8 mouse cellular contexts compared by ENCODE assay signal in genomic region chr8:70695318-70696018, GRCm38 (mm10). TPM values are rescaled to one million over a fixed set of nuclear protein-coding genes. Genes with fewer than 3 reads are reported as not detected.
DNase-seq lines count a peak whose midpoint lies in the region.

No protein-coding gene starts in this region.

- WGBS in heart, embryonic 10.5 days: 29% methylated on average over 32 of the region's 32 CpGs
- 25% methylated on average over 32 of the region's 32 CpGs for WGBS in macrophage (ENCODE audit: missing documents)

- H3K9me3 ChIP-seq in heart, embryonic 10.5 days: no peaks in the 10 kb centered on the region

- H3K36me3 ChIP-seq in heart, embryonic 10.5 days: no peaks in the 10 kb centered on the region
- no peaks in the 10 kb centered on the region for H3K36me3 ChIP-seq in macrophage (ENCODE audit: inconsistent target)

- peak overlapping the region; percentile 68 for H3K27ac ChIP-seq in brown adipose tissue, adult 24 weeks (replicated peaks; ENCODE audit: low read depth, low read length)
- peak overlapping the region; percentile 99 for H3K27ac ChIP-seq in heart, embryonic 10.5 days
- peak overlapping the region; percentile 34 for H3K27ac ChIP-seq in macrophage

- no peaks in the 10 kb centered on the region for H3K79me2 ChIP-seq in macrophage (ENCODE audit: inconsistent target)

- peaks cover 23% of the 10 kb centered on the region for H3K4me1 ChIP-seq in brown adipose tissue, adult 24 weeks (ENCODE audit: control insufficient read depth, insufficient read depth, insufficient read length, low read length)
- peaks cover 56% of the 10 kb centered on the region for H3K4me1 ChIP-seq in heart, embryonic 10.5 days

- no peaks in the 10 kb centered on the region for H3K27me3 ChIP-seq in heart, embryonic 10.5 days (ENCODE audit: insufficient read depth, poor library complexity, severe bottlenecking)

- peak; percentile 96 for DNase-seq in heart, adult 11 months
- no peak for DNase-seq in heart, adult 8-10 months (ENCODE audit: low spot score)
- no peak for DNase-seq in heart, embryonic 10.5 days (ENCODE audit: low spot score)
- DNase-seq in kidney, postnatal 14 days: peak; percentile 79
- peak; percentile 88 to 92 for DNase-seq in thymus, postnatal 36 days
- no peak for DNase-seq in right cerebral cortex, postnatal 36 days (ENCODE audit: low spot score in 2 of 2)

- 0 out of 2 replicates have a peak overlapping the region, but pooled peaks have one; percentile 18 for H3K4me3 ChIP-seq in brown adipose tissue, adult 24 weeks (ENCODE audit: insufficient read depth, low read depth, low read length)
- peak overlapping the region; percentile 8; the same call in 1 of the 2 replicates for H3K4me3 ChIP-seq in heart, embryonic 10.5 days
- H3K4me3 ChIP-seq in macrophage (ENCODE audit: inconsistent target): no peak overlapping the region

RNA-seq across cellular contexts. Expression of gene Jund, which starts 3.3 kb away (rescaled TPM):
- 100 to 1,000 TPM in 3 of 4 experiments, 10 to 100 TPM in 1; 84.2 to 134 (median 114) TPM for total RNA-seq in heart, adult 8-10 months (2022)
- 106 and 111 TPM in 2 replicates for polyA plus RNA-seq in brown adipose tissue, adult 24 weeks (2012; ENCODE audit: insufficient read depth, insufficient read length, missing spikeins)
- polyA plus RNA-seq in heart, embryonic 10.5 days (2016; fragmentation: Nextera tagmentation; extraction: Ambion mirVana): 76.3 and 116 TPM in 2 replicates
- 10 to 100 TPM; 10.4 to 46.3 (median 24.7) TPM for total RNA-seq in macrophage (2018; cell fraction: chromatin; rRNA removed)
- total RNA-seq in macrophage (2018; cell fraction: cytosol; rRNA removed): 100 to 1,000 TPM in 25 of 26 experiments, 10 to 100 TPM in 1; 96.8 to 198 (median 137) TPM
- 100 to 1,000 TPM in 9 of 26 experiments, 10 to 100 TPM in 17; 42.3 to 211 (median 94.7) TPM for total RNA-seq in macrophage (2018; cell fraction: nucleus; rRNA removed)
- polyA plus RNA-seq in macrophage (2018): 29.7 to 79.6 TPM (median 40.0 TPM) in 3 replicates

RNA-seq across cellular contexts. Expression of gene Iqcn, which starts 7.8 kb away (rescaled TPM):
- total RNA-seq in heart, adult 8-10 months (2022): under 1 TPM in 1 of 4 experiments, not detected in 3; 0.06 TPM
- not detected in 2 replicates for polyA plus RNA-seq in brown adipose tissue, adult 24 weeks (2012; ENCODE audit: insufficient read depth, insufficient read length, missing spikeins)
- polyA plus RNA-seq in heart, embryonic 10.5 days (2016; fragmentation: Nextera tagmentation; extraction: Ambion mirVana): not detected in 2 replicates
- total RNA-seq in macrophage (2018; cell fraction: chromatin; rRNA removed): under 1 TPM in 14 of 26 experiments, not detected in 12; 0.13 to 0.82 (median 0.19) TPM
- total RNA-seq in macrophage (2018; cell fraction: cytosol; rRNA removed): under 1 TPM in 1 of 26 experiments, not detected in 25; 0.03 TPM
- total RNA-seq in macrophage (2018; cell fraction: nucleus; rRNA removed): 1 to 10 TPM in 2 of 26 experiments, under 1 TPM in 7, not detected in 17; 0.06 to 2.7 (median 0.31) TPM
- not detected in 3 replicates for polyA plus RNA-seq in macrophage (2018)

RNA-seq across cellular contexts. Expression of gene Lsm4, which starts 22.4 kb away (rescaled TPM):
- 10 to 100 TPM; 57.9 to 67.1 (median 63.4) TPM for total RNA-seq in heart, adult 8-10 months (2022)
- polyA plus RNA-seq in brown adipose tissue, adult 24 weeks (2012; ENCODE audit: insufficient read depth, insufficient read length, missing spikeins): 89.4 and 121 TPM in 2 replicates
- 344 and 410 TPM in 2 replicates for polyA plus RNA-seq in heart, embryonic 10.5 days (2016; fragmentation: Nextera tagmentation; extraction: Ambion mirVana)
- total RNA-seq in macrophage (2018; cell fraction: chromatin; rRNA removed): 10 to 100 TPM in 20 of 26 experiments, 1 to 10 TPM in 6; 2.7 to 27.9 (median 15.6) TPM
- total RNA-seq in macrophage (2018; cell fraction: cytosol; rRNA removed): 10 to 100 TPM; 43.2 to 69.6 (median 58.9) TPM
- total RNA-seq in macrophage (2018; cell fraction: nucleus; rRNA removed): 10 to 100 TPM; 14.4 to 45.5 (median 23.0) TPM
- polyA plus RNA-seq in macrophage (2018): 47.7 to 66.4 TPM (median 48.9 TPM) in 3 replicates

RNA-seq across cellular contexts. Expression of gene Gm3336, which starts 22.9 kb away (rescaled TPM):
- not detected for total RNA-seq in heart, adult 8-10 months (2022)
- not detected in 2 replicates for polyA plus RNA-seq in brown adipose tissue, adult 24 weeks (2012; ENCODE audit: insufficient read depth, insufficient read length, missing spikeins)
- polyA plus RNA-seq in heart, embryonic 10.5 days (2016; fragmentation: Nextera tagmentation; extraction: Ambion mirVana): not detected in 2 replicates
- total RNA-seq in macrophage (2018; cell fraction: chromatin; rRNA removed): not detected
- not detected for total RNA-seq in macrophage (2018; cell fraction: cytosol; rRNA removed)
- total RNA-seq in macrophage (2018; cell fraction: nucleus; rRNA removed): 1 to 10 TPM in 1 of 26 experiments, not detected in 25; 1.7 TPM
- not detected in 3 replicates for polyA plus RNA-seq in macrophage (2018)

RNA-seq across cellular contexts. Expression of gene Pde4c, which starts 28.1 kb away (rescaled TPM):
- total RNA-seq in heart, adult 8-10 months (2022): 1 to 10 TPM; 1.8 to 3.7 (median 2.4) TPM
- 0.36 and 1.7 TPM in 2 replicates for polyA plus RNA-seq in brown adipose tissue, adult 24 weeks (2012; ENCODE audit: insufficient read depth, insufficient read length, missing spikeins)
- 0.45 and 0.48 TPM in 2 replicates for polyA plus RNA-seq in heart, embryonic 10.5 days (2016; fragmentation: Nextera tagmentation; extraction: Ambion mirVana)
- total RNA-seq in macrophage (2018; cell fraction: chromatin; rRNA removed): not detected
- under 1 TPM in 1 of 26 experiments, not detected in 25; 0.04 TPM for total RNA-seq in macrophage (2018; cell fraction: cytosol; rRNA removed)
- under 1 TPM in 1 of 26 experiments, not detected in 25; 0.51 TPM for total RNA-seq in macrophage (2018; cell fraction: nucleus; rRNA removed)
- polyA plus RNA-seq in macrophage (2018): not detected in 3 replicates

Comparison
In these comparisons a context has a peak if more than half of its experiments do, and no peak if none do; other contexts are left out.
1. DNase-seq: peak in heart, adult 11 months (single experiment), kidney, postnatal 14 days (single experiment) and thymus, postnatal 36 days (2 of 2); none in heart, adult 8-10 months (single experiment), heart, embryonic 10.5 days (single experiment) and right cerebral cortex, postnatal 36 days (0 of 2).
2. H3K27ac ChIP-seq: peak in every context shown above with its lines; median percentile 99 in heart, embryonic 10.5 days; 68 in brown adipose tissue, adult 24 weeks; 34 in macrophage.